Mouse (Mus musculus) adrenal gland, postnatal 14 days (tissue): ENCODE measurements around the gene Dll1. TPM values are rescaled to one million over a fixed set of nuclear protein-coding genes. Genes with fewer than 3 reads are reported as not detected.

Source experiments
- DNase-seq: peaks from one replicate; pipeline ENCODE4 v3.0.0; 2021; ENCODE audit warnings: mixed read lengths
- total RNA-seq: library from RNA; stranded (reverse); gene quantifications from 2 replicates; pipeline ENCODE4 v1.2.3, GENCODE M21; 2021

The Dll1 gene
- total RNA-seq, 1 experiment from 2014 or later, result 6.7 TPM

GRCm38 (mm10) chr17:15379741-15380526 is 3.3 kb upstream of the Dll1 start:
- no peak for DNase-seq

- DNase-seq, result no peak
Observed at GRCm38 (mm10) chr17:15378413-15379109, 1.9 kb upstream of the Dll1 start.

- peak; percentile 66 for DNase-seq
Observed at GRCm38 (mm10) chr17:15377901-15378300, 1.2 kb upstream of the Dll1 start.

GRCm38 (mm10) chr17:15375701-15376493 is 775 bp downstream of the Dll1 start:
- DNase-seq, result peak; percentile 65

GRCm38 (mm10) chr17:15375224-15375623 is 1.4 kb downstream of the Dll1 start:
- DNase-seq, result no peak

GRCm38 (mm10) chr17:15374321-15375141 is 2.1 kb downstream of the Dll1 start:
- no peak for DNase-seq

GRCm38 (mm10) chr17:15372931-15373652 is 3.6 kb downstream of the Dll1 start:
- no peak for DNase-seq

- no peak for DNase-seq
Observed at GRCm38 (mm10) chr17:15371967-15372835, 4.5 kb downstream of the Dll1 start.

- DNase-seq, result no peak
Observed at GRCm38 (mm10) chr17:15370401-15370800, 6.3 kb downstream of the Dll1 start.

- DNase-seq, result peak; percentile 51
Observed at GRCm38 (mm10) chr17:15365650-15366049, 11.0 kb downstream of the Dll1 start.

- no peak for DNase-seq
Observed at GRCm38 (mm10) chr17:15363656-15364055, 13.0 kb downstream of the Dll1 start.

GRCm38 (mm10) chr17:15357071-15357470 is 19.6 kb downstream of the Dll1 start:
- no peak for DNase-seq

GRCm38 (mm10) chr17:15356526-15356925 is 20.1 kb downstream of the Dll1 start:
- DNase-seq, result peak; percentile 23

- DNase-seq, result no peak
Observed at GRCm38 (mm10) chr17:15355072-15355471, 21.6 kb downstream of the Dll1 start.

GRCm38 (mm10) chr17:15354006-15354405 is 22.7 kb downstream of the Dll1 start:
- DNase-seq, result no peak

GRCm38 (mm10) chr17:15352869-15353610 is 23.6 kb downstream of the Dll1 start:
- no peak for DNase-seq

- no peak for DNase-seq
Observed at GRCm38 (mm10) chr17:15350152-15350551, 26.5 kb downstream of the Dll1 start.

GRCm38 (mm10) chr17:15343071-15343822 is 33.4 kb downstream of the Dll1 start:
- peak; percentile 21 for DNase-seq

- DNase-seq, result no peak
Observed at GRCm38 (mm10) chr17:15337906-15338305, 38.8 kb downstream of the Dll1 start.
